Mouse (Mus musculus): ENCODE measurements around the gene Cadm1. TPM values are rescaled to one million over a fixed set of nuclear protein-coding genes. Genes with fewer than 3 reads are reported as not detected.

Cadm1 gene
- total RNA-seq, 2 experiments from 2014 or later: 31.6 to 38.0 TPM

DNA sequence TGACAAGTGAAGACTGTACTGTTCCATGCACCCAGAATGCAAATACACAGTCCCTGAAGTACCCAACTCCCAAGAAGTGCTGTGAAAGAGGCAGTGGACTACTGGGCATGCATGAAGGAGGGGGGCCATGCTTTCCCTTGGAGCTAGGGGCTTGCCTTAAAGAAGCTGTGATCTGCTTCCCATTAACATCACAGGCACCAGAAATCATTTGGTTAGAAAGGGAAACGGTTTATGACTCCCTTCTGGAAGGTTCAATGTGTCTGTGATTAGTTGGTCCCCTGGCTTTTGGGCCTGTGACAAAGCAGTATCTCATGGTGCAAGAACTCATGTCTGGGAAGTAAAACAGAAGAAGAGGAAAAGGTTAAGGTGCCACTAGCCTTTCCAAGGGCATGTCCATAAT, 336.0 kb downstream of the Cadm1 start:
- no peak for DNase-seq

GRCm38 (mm10) chr9:47867474-47867873, 337.5 kb downstream of the Cadm1 start:
- no peak for DNase-seq

GRCm38 (mm10) chr9:47869661-47870060, 339.7 kb downstream of the Cadm1 start:
- DNase-seq: no peak

GRCm38 (mm10) chr9:47876557-47877206, 346.7 kb downstream of the Cadm1 start:
- no peak for DNase-seq

DNA sequence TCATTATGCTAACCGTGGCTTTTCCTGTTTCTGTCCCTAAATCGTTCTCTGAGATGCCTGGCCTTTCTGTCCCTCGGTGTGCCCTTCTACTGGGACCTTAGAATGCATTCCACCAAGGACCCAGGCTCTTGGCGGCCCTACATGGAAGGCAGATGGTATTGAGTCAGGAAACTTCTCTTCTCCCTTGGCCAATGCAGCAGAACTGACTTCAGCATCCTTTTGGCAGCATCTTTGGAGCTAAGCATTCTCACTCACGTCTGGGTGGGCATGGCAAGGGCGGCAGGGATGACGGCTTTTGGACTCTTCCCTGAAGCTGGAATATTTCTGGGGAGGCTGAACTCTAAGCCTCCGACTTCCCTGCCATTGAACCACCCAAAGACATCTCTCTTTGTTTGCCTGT, 350.2 kb downstream of the Cadm1 start:
- DNase-seq: no peak

GRCm38 (mm10) chr9:47882372-47882771, 352.4 kb downstream of the Cadm1 start:
- DNase-seq: no peak

DNA sequence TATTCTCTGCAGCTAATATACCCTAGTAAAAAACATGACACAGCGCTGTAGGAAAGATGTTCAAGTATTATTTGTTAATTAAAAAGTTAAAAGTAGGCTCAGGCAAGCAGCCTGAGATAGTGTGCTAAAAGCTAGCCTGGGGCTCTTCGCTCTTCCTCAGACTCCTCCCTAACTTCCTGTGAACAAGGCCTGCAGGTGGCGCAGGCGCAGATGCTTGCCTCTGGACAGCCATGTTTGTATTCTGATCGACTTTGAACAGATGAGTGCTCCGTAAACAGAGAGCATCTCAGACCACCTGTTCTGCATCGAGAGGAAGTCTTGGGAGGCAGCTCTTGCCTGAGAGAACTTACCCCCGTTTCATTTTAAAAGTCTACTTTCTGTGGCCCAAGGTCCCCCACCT, 361.7 kb downstream of the Cadm1 start:
- no peak for DNase-seq

- no peak for DNase-seq
These were observed 363.0 kb downstream of the Cadm1 start for GRCm38 (mm10) chr9:47892995-47893394.

DNA sequence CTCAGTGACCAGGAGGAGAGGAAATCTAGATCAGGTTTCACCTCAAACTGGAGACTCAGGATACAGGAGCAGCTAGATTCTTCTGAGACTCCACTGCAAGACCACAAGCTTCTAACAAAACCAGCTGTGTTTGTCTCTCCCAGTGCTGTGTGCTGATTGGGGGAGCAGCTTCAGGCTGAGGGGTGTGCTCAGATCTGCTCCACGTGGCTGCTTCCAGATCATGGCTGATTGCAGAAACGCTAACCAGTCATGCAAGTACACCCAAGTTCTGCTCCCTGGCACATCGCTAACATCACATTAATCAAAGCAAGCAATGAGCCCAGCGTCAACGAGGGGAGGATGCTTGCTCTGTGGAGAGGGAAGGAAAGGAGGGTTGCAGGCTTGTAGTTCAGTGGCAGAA, 364.1 kb downstream of the Cadm1 start:
- no peak for DNase-seq

GRCm38 (mm10) chr9:47894661-47895060, 364.7 kb downstream of the Cadm1 start:
- no peak for DNase-seq

- no peak for DNase-seq
These were observed 365.1 kb downstream of the Cadm1 start for GRCm38 (mm10) chr9:47895121-47895520.

- no peak for DNase-seq
These were observed 370.8 kb downstream of the Cadm1 start for GRCm38 (mm10) chr9:47900734-47901133.

DNA sequence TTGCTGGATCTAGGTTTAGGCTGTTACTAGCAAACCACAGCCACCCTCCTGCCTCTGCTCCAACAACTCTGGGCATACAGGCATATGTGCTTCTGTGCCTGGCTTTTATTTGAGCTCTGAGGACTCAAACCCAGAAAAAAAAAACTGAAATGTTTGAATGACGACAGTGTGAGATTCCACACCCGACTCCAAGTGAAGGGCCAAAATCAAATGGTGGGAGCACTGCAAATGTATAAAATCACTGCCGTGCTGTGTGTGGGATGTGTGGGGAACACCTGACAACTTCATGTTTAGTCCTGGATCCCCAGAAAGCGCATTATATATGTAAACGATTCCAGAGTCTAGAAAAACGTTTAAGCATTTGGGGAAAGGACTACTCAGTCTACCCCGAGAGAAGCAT, 373.7 kb downstream of the Cadm1 start:
- no peak for DNase-seq

- no peak for DNase-seq
These were observed 374.5 kb downstream of the Cadm1 start for GRCm38 (mm10) chr9:47904339-47904922.

DNA sequence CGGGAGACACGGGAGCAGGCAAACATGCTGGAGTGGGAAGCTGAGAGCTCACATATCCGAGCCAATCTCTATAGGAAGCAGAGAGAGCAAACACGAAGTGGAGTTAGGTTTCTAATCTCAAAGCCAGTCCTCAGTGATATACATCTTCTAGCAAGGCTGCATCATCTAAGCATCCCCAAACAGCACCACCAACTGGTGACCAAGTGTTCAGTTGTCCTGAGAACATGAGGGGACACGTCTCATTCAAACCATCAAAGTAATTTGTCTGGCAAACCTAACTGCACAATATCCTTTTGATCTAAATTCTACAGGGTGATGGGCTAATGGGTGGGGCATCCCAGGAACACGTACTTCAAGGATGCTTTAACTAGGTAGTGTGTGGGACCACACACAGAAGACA, 376.5 kb downstream of the Cadm1 start:
- DNase-seq: no peak

All from adrenal gland, postnatal 36 days (tissue).